Mouse (Mus musculus): Measurements from ENCODE around the gene Proser2. TPM values are rescaled to one million over a fixed set of nuclear protein-coding genes. Genes with fewer than 3 reads are reported as not detected.
"Not testable (repeated sequence)": the region's sequence is repeated elsewhere in the genome, so short reads cannot be mapped to it uniquely, and the experiment has no call there.

Proser2 gene
- polyA plus RNA-seq, 1 experiment, result 0.94 TPM

DNA sequence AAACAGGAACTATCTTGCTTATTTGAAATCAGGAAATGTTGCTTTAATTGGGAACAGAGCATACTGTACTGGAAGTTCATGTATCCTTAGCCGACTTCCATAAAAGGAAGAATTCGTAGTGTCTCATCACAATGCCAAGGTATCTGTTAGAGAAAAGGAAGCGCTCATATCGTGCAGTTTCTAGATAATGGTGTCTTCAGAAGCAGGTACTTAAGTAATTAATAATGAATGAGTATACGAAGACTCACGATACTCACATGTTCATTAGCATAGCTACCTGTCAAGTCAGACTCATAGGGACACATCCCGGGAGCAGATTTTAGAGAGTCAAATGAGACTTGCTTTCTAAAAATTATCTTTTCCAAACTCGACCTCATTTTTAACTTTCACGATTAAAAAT lies 30.6 kb downstream of the Proser2 start:
- no peak overlapping the region for H3K4me3 ChIP-seq
- peak overlapping the region; percentile 94 for H3K4me2 ChIP-seq (ENCODE audit: low read depth)

DNA sequence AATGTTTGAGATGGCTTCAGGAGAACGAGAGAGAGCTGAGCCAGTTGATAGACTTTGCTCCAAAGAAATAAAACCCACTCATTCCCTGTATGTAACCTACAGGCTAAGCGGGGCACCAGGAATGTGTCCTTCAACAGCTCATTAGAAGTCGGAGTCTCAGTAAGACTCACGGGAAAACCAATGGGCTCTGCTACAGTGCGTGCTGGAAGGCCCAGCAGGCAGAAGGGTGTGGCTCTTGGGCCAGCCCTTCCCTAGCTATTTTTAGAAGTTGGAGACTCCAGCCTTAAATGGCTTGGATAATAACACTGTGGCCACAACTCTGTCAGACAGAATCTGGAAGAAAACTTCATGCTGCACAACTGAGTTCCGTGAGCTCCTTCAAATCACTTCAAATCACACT lies 31.1 kb downstream of the Proser2 start:
- H3ac ChIP-seq (ENCODE audit: control insufficient read depth, insufficient read length), result no peak overlapping the region
- no peaks in the 10 kb centered on the region for H3K27me3 ChIP-seq (ENCODE audit: control insufficient read depth, insufficient read depth, insufficient read length)
- TF ChIP-seq TCF12 (IDR thresholded peaks at IDR 0.05; ENCODE audit: insufficient read depth, poor library complexity, severe bottlenecking) (no peak), MYOD1 (IDR thresholded peaks at IDR 0.05; ENCODE audit: control insufficient read depth in 1 of 3, insufficient read length in 2 of 3, low read depth in 2 of 3) (no peak), CEBPB (IDR thresholded peaks at IDR 0.05; ENCODE audit: insufficient read depth, poor library complexity, severe bottlenecking) (no peak), POLR2AphosphoS2 (IDR thresholded peaks at IDR 0.05; ENCODE audit: insufficient read length, low read depth) (no peak), TCF3 (IDR thresholded peaks at IDR 0.05; ENCODE audit: insufficient read length, low read depth) (no peak), SRF (IDR thresholded peaks at IDR 0.05; ENCODE audit: control insufficient read depth, insufficient read length, low read depth) (peak; percentile 87), REST (IDR thresholded peaks at IDR 0.05; ENCODE audit: insufficient read depth, insufficient read length) (no peak), POLR2A (IDR thresholded peaks at IDR 0.05; ENCODE audit: insufficient read length, low read depth) (peak; percentile 24), USF1 (IDR thresholded peaks at IDR 0.05; ENCODE audit: low read depth) (no peak), MAX (IDR thresholded peaks at IDR 0.05; ENCODE audit: low read depth) (no peak), E2F4 (IDR thresholded peaks at IDR 0.05; ENCODE audit: insufficient read depth) (no peak)
- H3K4me3 ChIP-seq, result no peak overlapping the region
- H3K36me3 ChIP-seq (ENCODE audit: control insufficient read depth, insufficient read depth), result no peaks in the 10 kb centered on the region
- no peaks in the 10 kb centered on the region for H3K79me2 ChIP-seq (ENCODE audit: control insufficient read depth, insufficient read depth)
- H3K4me2 ChIP-seq (ENCODE audit: low read depth), result peak overlapping the region; percentile 94

More for the DNA sequence above, 30.6 kb downstream of the Proser2 start:
- Histone ChIP-seq H3ac (ENCODE audit: control insufficient read depth, insufficient read length) (no peak overlapping the region), H3K36me3 (ENCODE audit: control insufficient read depth, insufficient read depth) (no peaks in the 10 kb centered on the region), H3K79me2 (ENCODE audit: control insufficient read depth, insufficient read depth) (no peaks in the 10 kb centered on the region), H3K27me3 (ENCODE audit: control insufficient read depth, insufficient read depth, insufficient read length) (no peaks in the 10 kb centered on the region)
- TF ChIP-seq POLR2AphosphoS2 (IDR thresholded peaks at IDR 0.05; ENCODE audit: insufficient read length, low read depth), result no peak
- TF ChIP-seq MYOG (IDR thresholded peaks at IDR 0.05; ENCODE audit: control insufficient read depth in 1 of 3, insufficient read depth in 1 of 3, insufficient read length in 2 of 3, low read depth in 2 of 3), result no peak
- no peak for TF ChIP-seq USF1 (IDR thresholded peaks at IDR 0.05; ENCODE audit: low read depth)
- TF ChIP-seq SRF (IDR thresholded peaks at IDR 0.05; ENCODE audit: control insufficient read depth, insufficient read length, low read depth), result no peak
- TF ChIP-seq MYOD1 (IDR thresholded peaks at IDR 0.05; ENCODE audit: control insufficient read depth in 1 of 3, insufficient read length in 2 of 3, low read depth in 2 of 3), result no peak
- TF ChIP-seq POLR2A (IDR thresholded peaks at IDR 0.05; ENCODE audit: insufficient read length, low read depth), result no peak
- no peak for TF ChIP-seq TCF3 (IDR thresholded peaks at IDR 0.05; ENCODE audit: insufficient read length, low read depth)
- no peak for TF ChIP-seq REST (IDR thresholded peaks at IDR 0.05; ENCODE audit: insufficient read depth, insufficient read length)
- no peak for TF ChIP-seq MAX (IDR thresholded peaks at IDR 0.05; ENCODE audit: low read depth)
- TF ChIP-seq E2F4 (IDR thresholded peaks at IDR 0.05; ENCODE audit: insufficient read depth), result no peak
- TF ChIP-seq CEBPB (IDR thresholded peaks at IDR 0.05; ENCODE audit: insufficient read depth, poor library complexity, severe bottlenecking), result no peak
- TF ChIP-seq TCF12 (IDR thresholded peaks at IDR 0.05; ENCODE audit: insufficient read depth, poor library complexity, severe bottlenecking), result no peak

DNA sequence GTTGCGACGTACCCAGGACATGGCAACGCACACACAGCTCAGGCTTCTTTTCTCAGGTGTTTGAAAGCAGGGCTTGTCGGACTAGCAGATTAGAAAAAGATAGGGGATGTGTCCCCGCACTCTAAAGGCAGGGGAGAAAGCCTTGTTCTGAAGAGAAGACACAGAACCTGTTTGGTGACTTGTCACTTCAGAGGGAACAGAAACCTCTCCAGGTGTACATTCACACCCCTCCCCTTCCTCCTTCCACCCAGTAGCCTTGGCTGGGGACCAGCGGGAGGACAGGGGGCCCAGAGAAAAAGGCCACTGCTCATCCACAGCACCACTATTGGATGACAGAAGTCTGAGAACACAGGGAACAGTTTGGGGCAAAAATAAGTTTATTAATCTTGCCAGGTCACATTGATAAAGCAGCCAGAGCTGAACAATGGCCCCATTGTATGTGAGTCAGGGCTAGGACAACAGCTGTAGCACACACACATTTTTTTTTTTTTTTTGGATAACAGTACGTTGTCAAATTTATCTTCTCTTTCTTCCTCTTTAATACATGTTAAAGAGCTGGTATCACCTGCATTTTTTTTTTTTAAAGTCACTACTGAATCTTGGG lies 32.8 kb downstream of the Proser2 start:
- no peak overlapping the region for H3ac ChIP-seq (ENCODE audit: control insufficient read depth, insufficient read length)
- no peaks in the 10 kb centered on the region for H3K36me3 ChIP-seq (ENCODE audit: control insufficient read depth, insufficient read depth)
- TF ChIP-seq MYOD1 (IDR thresholded peaks at IDR 0.05; ENCODE audit: control insufficient read depth in 1 of 3, insufficient read length in 2 of 3, low read depth in 2 of 3) (peak in 1 of 3 experiments; percentile 45), TCF12 (IDR thresholded peaks at IDR 0.05; ENCODE audit: insufficient read depth, poor library complexity, severe bottlenecking) (no peak)
- H3K4me2 ChIP-seq (ENCODE audit: low read depth), result peak overlapping the region; percentile 33
- H3K27me3 ChIP-seq (ENCODE audit: control insufficient read depth, insufficient read depth, insufficient read length), result no peaks in the 10 kb centered on the region
- no peaks in the 10 kb centered on the region for H3K79me2 ChIP-seq (ENCODE audit: control insufficient read depth, insufficient read depth)
- H3K4me3 ChIP-seq, result no peak overlapping the region

DNA sequence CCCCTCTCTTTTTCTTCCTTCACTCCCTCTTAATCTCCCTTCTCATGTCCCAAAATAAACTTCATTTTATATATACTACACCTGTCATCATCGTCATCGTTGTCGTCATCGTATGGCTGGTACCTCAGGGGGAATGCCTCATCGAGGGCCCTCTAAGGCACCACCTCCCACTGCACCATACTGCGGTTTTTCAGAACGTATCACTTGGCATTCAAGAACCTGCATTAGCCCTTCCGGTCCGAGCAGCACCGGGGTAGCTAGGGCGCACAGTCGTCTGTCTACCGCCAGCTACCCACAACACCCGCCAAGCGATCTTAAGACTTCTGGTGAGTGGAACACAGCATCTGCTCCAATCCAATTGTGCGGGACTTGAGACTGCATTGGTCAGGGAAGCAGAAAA lies 40.1 kb downstream of the Proser2 start:
- not testable (repeated sequence) for H3K79me2 ChIP-seq (ENCODE audit: control insufficient read depth, insufficient read depth); H3K27me3 ChIP-seq (ENCODE audit: control insufficient read depth, insufficient read depth, insufficient read length); H3K36me3 ChIP-seq (ENCODE audit: control insufficient read depth, insufficient read depth); H3K4me3 ChIP-seq; H3ac ChIP-seq (ENCODE audit: control insufficient read depth, insufficient read length); H3K4me2 ChIP-seq (ENCODE audit: low read depth)

DNA sequence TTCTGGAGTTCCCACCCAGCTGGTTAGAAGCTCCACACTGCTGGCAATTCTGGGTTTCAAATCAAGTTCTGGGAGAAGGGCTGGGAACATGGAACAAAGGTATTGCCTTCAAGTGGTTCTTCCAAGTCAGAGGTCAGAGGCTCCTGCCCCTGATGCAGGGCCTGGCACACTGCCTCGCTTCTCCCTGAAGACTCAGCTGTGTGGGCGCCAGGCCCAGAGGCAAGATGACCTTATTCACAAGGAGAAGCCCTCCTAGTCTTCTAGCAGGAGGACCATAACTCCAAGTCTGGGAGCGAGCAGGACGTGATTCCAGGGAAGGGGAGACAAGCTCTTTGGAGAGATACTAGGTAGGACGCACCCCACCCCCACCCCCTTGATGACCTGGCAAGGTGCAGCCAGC lies 42.9 kb downstream of the Proser2 start:
- Histone ChIP-seq H3K4me3 (no peak overlapping the region), H3K27me3 (ENCODE audit: control insufficient read depth, insufficient read depth, insufficient read length) (no peaks in the 10 kb centered on the region), H3K79me2 (ENCODE audit: control insufficient read depth, insufficient read depth) (no peaks in the 10 kb centered on the region), H3K4me2 (ENCODE audit: low read depth) (no peak overlapping the region), H3K36me3 (ENCODE audit: control insufficient read depth, insufficient read depth) (no peaks in the 10 kb centered on the region), H3ac (ENCODE audit: control insufficient read depth, insufficient read length) (no peak overlapping the region)
- no peak for TF ChIP-seq REST (IDR thresholded peaks at IDR 0.05; ENCODE audit: insufficient read depth, insufficient read length)
- no peak for TF ChIP-seq CEBPB (IDR thresholded peaks at IDR 0.05; ENCODE audit: insufficient read depth, poor library complexity, severe bottlenecking)
- TF ChIP-seq USF1 (IDR thresholded peaks at IDR 0.05; ENCODE audit: low read depth), result no peak
- TF ChIP-seq TCF3 (IDR thresholded peaks at IDR 0.05; ENCODE audit: insufficient read length, low read depth), result no peak
- TF ChIP-seq POLR2AphosphoS2 (IDR thresholded peaks at IDR 0.05; ENCODE audit: insufficient read length, low read depth), result no peak
- no peak for TF ChIP-seq SRF (IDR thresholded peaks at IDR 0.05; ENCODE audit: control insufficient read depth, insufficient read length, low read depth)
- no peak for TF ChIP-seq POLR2A (IDR thresholded peaks at IDR 0.05; ENCODE audit: insufficient read length, low read depth)
- TF ChIP-seq MAX (IDR thresholded peaks at IDR 0.05; ENCODE audit: low read depth), result no peak
- TF ChIP-seq TCF12 (IDR thresholded peaks at IDR 0.05; ENCODE audit: insufficient read depth, poor library complexity, severe bottlenecking), result no peak
- no peak for TF ChIP-seq E2F4 (IDR thresholded peaks at IDR 0.05; ENCODE audit: insufficient read depth)
- TF ChIP-seq MYOG (IDR thresholded peaks at IDR 0.05; ENCODE audit: control insufficient read depth in 1 of 3, insufficient read depth in 1 of 3, insufficient read length in 2 of 3, low read depth in 2 of 3), result no peak
- no peak for TF ChIP-seq MYOD1 (IDR thresholded peaks at IDR 0.05; ENCODE audit: control insufficient read depth in 1 of 3, insufficient read length in 2 of 3, low read depth in 2 of 3)
